Mouse (Mus musculus): ENCODE measurements at regions not wholly inside any gene's neighbourhood (a gene's known extent, or its start where the extent isn't known, plus 50 kb on each side); places are given as distances from the start of the nearest gene placed in this dataset.
"Not testable (repeated sequence)": the region's sequence is repeated elsewhere in the genome, so short reads cannot be mapped to it uniquely, and the experiment has no call there.

GRCm38 (mm10) chr6:24298562-24299212 lies 130.8 kb upstream of the Slc13a1 start:
- POLR2A ChIA-PET, result interaction anchor here in 1 of 4 experiments (0.7 kb wide), 1 partner anchor 545 kb away, joined by 6 read pairs; no protein-coding TSS in a partner anchor
- CTCF ChIA-PET, result no interaction called here

GRCm38 (mm10) chr6:24288757-24289156 lies 120.9 kb upstream of the Slc13a1 start:
- POLR2A ChIA-PET, CTCF ChIA-PET: not testable (repeated sequence)

GRCm38 (mm10) chr6:24272821-24273220 lies 104.9 kb upstream of the Slc13a1 start:
- POLR2A ChIA-PET, result no interaction called here
- CTCF ChIA-PET, result no interaction called here

- ChIA-PET POLR2A (no interaction called here), CTCF (no interaction called here)
Measured at GRCm38 (mm10) chr6:24269633-24270032, 101.7 kb upstream of the Slc13a1 start.

GRCm38 (mm10) chr6:24263796-24264195 lies 95.9 kb upstream of the Slc13a1 start:
- POLR2A ChIA-PET, result no interaction called here
- CTCF ChIA-PET, result no interaction called here

- ChIA-PET CTCF (no interaction called here), POLR2A (no interaction called here)
Measured at GRCm38 (mm10) chr6:24262578-24262977, 94.7 kb upstream of the Slc13a1 start.

- CTCF ChIA-PET, result no interaction called here
- POLR2A ChIA-PET, result no interaction called here
Measured at GRCm38 (mm10) chr6:24245591-24245990, 77.7 kb upstream of the Slc13a1 start.

- ChIA-PET CTCF (no interaction called here), POLR2A (no interaction called here)
Measured at GRCm38 (mm10) chr6:24238541-24238940, 70.6 kb upstream of the Slc13a1 start.

- ChIA-PET POLR2A (no interaction called here), CTCF (no interaction called here)
Measured at GRCm38 (mm10) chr6:24238054-24238453, 70.2 kb upstream of the Slc13a1 start.

GRCm38 (mm10) chr6:24233626-24234025 lies 65.7 kb upstream of the Slc13a1 start:
- CTCF ChIA-PET, result no interaction called here

GRCm38 (mm10) chr6:24220589-24220988 lies 52.7 kb upstream of the Slc13a1 start:
- ChIA-PET CTCF (no interaction called here), POLR2A (no interaction called here)

More at GRCm38 (mm10) chr6:24233626-24234025, 65.7 kb upstream of the Slc13a1 start:
- POLR2A ChIA-PET, result no interaction called here

GRCm38 (mm10) chr6:24219882-24220522 lies 52.1 kb upstream of the Slc13a1 start:
- POLR2A ChIA-PET, result no interaction called here
- CTCF ChIA-PET, result no interaction called here

Data from embryonic stem cell, embryonic (primary cell).